23 mouse cellular contexts compared by ENCODE assay signal in genomic region chr10:23236918-23237317, GRCm38 (mm10).
DNase-seq lines count a peak whose midpoint lies in the region; ATAC-seq and TF ChIP-seq lines count a peak whose summit lies in the region.
"Had no signal": no experiment of that assay in that cellular context is flagged by ENCODE, and none has a peak within 500 bp of the region (broad histone marks: within the 10 kb centered on the region; RNA-seq: fewer than 3 reads in every experiment).

No protein-coding gene starts in this region.

- no peaks in the 10 kb centered on the region for H3K27me3 ChIP-seq in heart, embryonic 12.5 days (replicated peaks)
- H3K27me3 ChIP-seq in thymus, adult 2 months (ENCODE audit: control insufficient read depth, insufficient read depth, low read length) = no peaks in the 10 kb centered on the region
- H3K27me3 ChIP-seq: embryonic facial prominence, embryonic 13.5 days; forebrain, embryonic 13.5 days; intestine, embryonic 15.5 days; neural tube, embryonic 15.5 days had no signal

- WGBS in heart, embryonic 12.5 days = 54% methylated on average over 11 of the region's 11 CpGs
- WGBS in thymus, adult 2 months = 83% methylated on average over 11 of the region's 11 CpGs

- 0 out of 2 replicates have a peak, but pooled peaks cover 4% of the 10 kb centered on the region for H3K4me1 ChIP-seq in heart, embryonic 12.5 days (replicated peaks)
- H3K4me1 ChIP-seq in thymus, adult 2 months (replicated peaks; ENCODE audit: control insufficient read depth, insufficient read depth, low read length) = no peaks in the 10 kb centered on the region
- H3K4me1 ChIP-seq: forebrain, embryonic 13.5 days; heart, embryonic 10.5 days; intestine, embryonic 15.5 days; neural tube, embryonic 15.5 days had no signal

- no peak overlapping the region for H3K9ac ChIP-seq in heart, embryonic 12.5 days
- H3K9ac ChIP-seq: embryonic facial prominence, embryonic 13.5 days; forebrain, embryonic 13.5 days; intestine, embryonic 15.5 days; liver, postnatal 0 days; neural tube, embryonic 15.5 days had no signal

- intact Hi-C loops in gastrocnemius, postnatal 14 days (cut with DNase I; ENCODE audit: low total_unique reads) = no loop called here

- DNase-seq in heart, adult 11 months = no peak
- no peak for DNase-seq in thymus, adult 2 months
- DNase-seq in thymus, adult 18-20 months = no peak
- peak; percentile 5 for DNase-seq in gastrocnemius, postnatal 14 days
- no peak for DNase-seq in left cerebral cortex, adult 9 months (ENCODE audit: low spot score in 2 of 2)
- DNase-seq: cerebellum, adult 8-10 months; cerebellum, postnatal 36 days; embryo, embryonic 11 days; kidney, adult 8-10 months; liver, postnatal 0 days had no signal

- TF ChIP-seq CTCF in thymus, adult 2 months (IDR thresholded peaks at IDR 0.05; ENCODE audit: borderline replicate concordance, control insufficient read depth, extremely low read depth, insufficient read depth, low read length, poor library complexity) = no peak

- no peak for TF ChIP-seq POLR2A in thymus, adult 2 months (IDR thresholded peaks at IDR 0.05; ENCODE audit: control insufficient read depth, extremely low read depth, insufficient read depth, low read length, poor library complexity)

- no peak for ATAC-seq in heart, embryonic 12.5 days (ENCODE audit: insufficient number of reproducible peaks, low FRiP score)
- ATAC-seq in activated CD4-positive, CD25-positive, alpha-beta regulatory T cell, adult 4 months = no peak
- ATAC-seq: forebrain, embryonic 13.5 days; hindbrain, embryonic 16.5 days; intestine, embryonic 15.5 days; liver, postnatal 0 days; lung, postnatal 0 days had no signal

- no peaks in the 10 kb centered on the region for H3K9me3 ChIP-seq in heart, embryonic 12.5 days (replicated peaks)
- H3K9me3 ChIP-seq: embryonic facial prominence, embryonic 13.5 days; forebrain, embryonic 13.5 days; heart, embryonic 10.5 days; intestine, embryonic 15.5 days; neural tube, embryonic 15.5 days had no signal

- no peak overlapping the region for H3K4me3 ChIP-seq in heart, embryonic 12.5 days
- H3K4me3 ChIP-seq in thymus, adult 2 months (ENCODE audit: control insufficient read depth, insufficient read depth, low read length) = no peak overlapping the region
- H3K4me3 ChIP-seq: embryonic facial prominence, embryonic 13.5 days; erythroblast, embryonic 14.5 days; forebrain, embryonic 13.5 days; heart, embryonic 10.5 days; intestine, embryonic 15.5 days; neural tube, embryonic 15.5 days had no signal

- 0 out of 2 replicates have a peak overlapping the region, but pooled peaks have one; percentile 4 for H3K4me2 ChIP-seq in heart, embryonic 12.5 days
- H3K4me2 ChIP-seq: embryonic facial prominence, embryonic 13.5 days; forebrain, embryonic 13.5 days; intestine, embryonic 15.5 days; liver, embryonic 11.5 days; neural tube, embryonic 15.5 days had no signal

- no peaks in the 10 kb centered on the region for H3K36me3 ChIP-seq in heart, embryonic 12.5 days
- H3K36me3 ChIP-seq in thymus, adult 2 months (ENCODE audit: control insufficient read depth, insufficient read depth, low read length) = no peaks in the 10 kb centered on the region
- H3K36me3 ChIP-seq: embryonic facial prominence, embryonic 13.5 days; heart, embryonic 10.5 days; intestine, embryonic 15.5 days; neural tube, embryonic 15.5 days had no signal

- no peak overlapping the region for H3K27ac ChIP-seq in heart, embryonic 12.5 days (ENCODE audit: poor library complexity, severe bottlenecking)
- peak overlapping the region; percentile 30; the same call in 1 of the 2 replicates for H3K27ac ChIP-seq in thymus, adult 2 months (ENCODE audit: control insufficient read depth, insufficient read depth, low read length)
- H3K27ac ChIP-seq: embryonic facial prominence, embryonic 13.5 days; forebrain, embryonic 13.5 days; heart, embryonic 10.5 days; intestine, embryonic 15.5 days; macrophage; neural tube, embryonic 15.5 days; stomach, postnatal 0 days had no signal
